Mouse (Mus musculus) hindbrain, postnatal 0 days (tissue): Measurements from ENCODE around the gene Rasa3. TPM values are rescaled to one million over a fixed set of nuclear protein-coding genes. Genes with fewer than 3 reads are reported as not detected.

Experiments
- ATAC-seq: fragments of 200-750 bp; cut with Nextera tagmentation; 2 replicates; pipeline ENCODE4 v1.8.0; 2017; ENCODE audit warnings: mild to moderate bottlenecking, moderate TSS enrichment, moderate library complexity
- DNase-seq: peaks from one replicate; pipeline ENCODE4 v3.0.0-alpha.2; 2015; ENCODE audit warnings: low spot score
- H3K27ac ChIP-seq: fragments of 300-500 bp; sonication (generic); 2 replicates; pipeline ENCODE4 v1.5.1; 2014; ENCODE audit warnings: mild to moderate bottlenecking
- H3K27me3 ChIP-seq: fragments of 300-500 bp; sonication (generic); 2 replicates; pipeline ENCODE4 v1.6.1; 2014; ENCODE audit warnings: low read length, mixed read lengths; ENCODE audit not compliant: insufficient read depth
- H3K36me3 ChIP-seq: fragments of 300-500 bp; sonication (generic); 2 replicates; pipeline ENCODE4 v1.6.1; 2014; ENCODE audit warnings: low read length, mixed read lengths; ENCODE audit not compliant: insufficient read depth
- H3K4me1 ChIP-seq: fragments of 300-500 bp; sonication (generic); 2 replicates; pipeline ENCODE4 v1.6.1; 2014; ENCODE audit warnings: antibody characterized with exemption, low read length, mixed read lengths; ENCODE audit not compliant: insufficient read depth
- H3K4me2 ChIP-seq: fragments of 300-500 bp; sonication (generic); 2 replicates; pipeline ENCODE4 v1.6.1; 2014; ENCODE audit warnings: low read depth, mild to moderate bottlenecking, low read length, moderate library complexity, mixed read lengths
- H3K4me3 ChIP-seq: fragments of 300-500 bp; sonication (generic); 2 replicates; pipeline ENCODE4 v1.5.1; 2014; ENCODE audit warnings: low read length
- H3K9ac ChIP-seq: fragments of 300-500 bp; sonication (generic); replicated peaks from 2 replicates; pipeline ENCODE4 v1.6.1; 2014; ENCODE audit warnings: mild to moderate bottlenecking, low read length, moderate library complexity, mixed read lengths
- H3K9me3 ChIP-seq: fragments of 300-500 bp; sonication (generic); 2 replicates; pipeline ENCODE4 v1.6.1; 2016; ENCODE audit warnings: low read length, mixed read lengths
- CTCF ChIP-seq: IDR thresholded peaks from 2 replicates; pipeline ENCODE4 v1.5.1; 2016; ENCODE audit warnings: antibody characterized with exemption, control low read depth, low read depth
- WGBS: fragments of 180-500 bp; shearing (Covaris S2); extraction: QIAGEN DNeasy Blood & Tissue Kit; methylation state at CpG from one replicate; pipeline ENCODE4 v1.1.7; 2014; 5-methylcytosine and 5-hydroxymethylcytosine counted together
- polyA plus RNA-seq: library from polyadenylated mRNA; unstranded; fragments of >200 nt; fragmentation: Nextera tagmentation; extraction: Ambion mirVana; gene quantifications from 2 replicates; pipeline ENCODE4 v1.2.1, GENCODE M21; 2015
- total RNA-seq: library from RNA; depleted of rRNA; stranded (reverse); fragments of >200 nt; gene quantifications from 2 replicates; pipeline ENCODE4 v1.2.3, GENCODE M21; 2014

Rasa3 gene
- total and polyA plus RNA-seq, 2 experiments from 2014 or later = 29.4 to 85.2 TPM

- H3K9me3 ChIP-seq = no peaks in the 10 kb centered on the region
- no peak for TF ChIP-seq CTCF
- DNase-seq (no peak), ATAC-seq (no peak)
- H3K9ac ChIP-seq = no peak overlapping the region
- no peak overlapping the region for H3K4me2 ChIP-seq
- H3K4me3 ChIP-seq = no peak overlapping the region
- 74% methylated on average over 5 of the region's 5 CpGs for WGBS
- H3K4me1 ChIP-seq = peaks cover 30% of the 10 kb centered on the region
- H3K27me3 ChIP-seq = no peaks in the 10 kb centered on the region
- peaks cover 4% of the 10 kb centered on the region; the same call in 1 of the 2 replicates for H3K36me3 ChIP-seq
- peak overlapping the region; percentile 89 for H3K27ac ChIP-seq
These were observed 52.0 kb downstream of the Rasa3 start for GRCm38 (mm10) chr8:13625281-13625970.

- no peak for TF ChIP-seq CTCF
- DNase-seq (peak; percentile 60), ATAC-seq (no peak)
- Histone ChIP-seq H3K36me3 (peaks cover 4% of the 10 kb centered on the region; the same call in 1 of the 2 replicates), H3K4me1 (peaks cover 30% of the 10 kb centered on the region), H3K27me3 (no peaks in the 10 kb centered on the region), H3K4me2 (no peak overlapping the region), H3K9ac (no peak overlapping the region), H3K27ac (peak overlapping the region; percentile 89), H3K4me3 (no peak overlapping the region), H3K9me3 (no peaks in the 10 kb centered on the region)
- WGBS = 24% methylated on average over 11 of the region's 11 CpGs
These were observed 52.5 kb downstream of the Rasa3 start for GRCm38 (mm10) chr8:13624863-13625262.

- Histone ChIP-seq H3K27ac (peak overlapping the region; percentile 89), H3K4me2 (no peak overlapping the region), H3K27me3 (no peaks in the 10 kb centered on the region), H3K9me3 (no peaks in the 10 kb centered on the region), H3K9ac (no peak overlapping the region; the same call in 1 of the 2 replicates), H3K4me3 (no peak overlapping the region), H3K4me1 (peaks cover 30% of the 10 kb centered on the region), H3K36me3 (peaks cover 4% of the 10 kb centered on the region; the same call in 1 of the 2 replicates)
- no peak for TF ChIP-seq CTCF
- ATAC-seq = peak; percentile 66
- peak; percentile 28 for DNase-seq
- WGBS = 21% methylated on average over 10 of the region's 10 CpGs
These were observed 53.4 kb downstream of the Rasa3 start for GRCm38 (mm10) chr8:13623911-13624421.

DNA sequence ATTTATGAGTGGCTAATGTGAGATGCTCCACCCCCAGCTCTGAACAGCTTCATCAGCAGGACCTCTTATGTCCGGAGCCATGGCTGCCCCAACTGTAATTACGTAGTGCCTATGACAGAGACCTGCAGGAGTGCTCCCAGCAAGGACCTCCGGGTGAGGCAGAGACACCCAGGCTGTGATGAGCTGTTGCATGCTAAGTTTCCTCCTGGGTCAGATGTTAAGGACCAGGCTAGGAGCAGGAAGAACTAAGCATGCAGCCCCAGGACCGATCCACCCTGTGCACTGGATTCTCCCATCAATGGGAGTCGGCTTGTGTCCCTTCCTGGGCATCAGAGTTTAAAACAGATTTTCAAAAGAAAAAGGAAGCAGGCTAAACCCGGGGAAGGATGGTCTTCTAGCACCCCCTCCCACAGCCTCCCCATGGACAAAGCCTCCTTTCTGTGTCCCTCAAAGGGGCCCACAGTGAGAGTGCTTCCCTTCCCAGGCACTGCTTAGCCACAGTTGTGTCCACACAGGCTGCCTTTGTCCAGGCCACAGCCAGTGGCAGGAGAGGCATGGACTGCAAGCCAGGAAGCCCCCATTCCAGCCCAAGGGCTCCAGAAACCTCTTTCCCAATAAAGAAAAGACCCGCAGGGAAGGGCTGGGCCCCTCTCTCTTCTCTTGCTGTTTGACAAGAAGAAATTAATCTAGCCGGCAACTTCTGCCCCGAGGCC lies 54.2 kb downstream of the Rasa3 start:
- peaks cover 30% of the 10 kb centered on the region for H3K4me1 ChIP-seq
- TF ChIP-seq CTCF = no peak
- peak overlapping the region; percentile 89 for H3K27ac ChIP-seq
- no peaks in the 10 kb centered on the region for H3K9me3 ChIP-seq
- H3K27me3 ChIP-seq = no peaks in the 10 kb centered on the region
- 20% methylated on average over 9 of the region's 9 CpGs for WGBS
- H3K4me3 ChIP-seq = no peak overlapping the region
- H3K4me2 ChIP-seq = no peak overlapping the region
- no peak overlapping the region for H3K9ac ChIP-seq
- ATAC-seq (peak; percentile 93), DNase-seq (peak; percentile 79)
- peaks cover 4% of the 10 kb centered on the region; the same call in 1 of the 2 replicates for H3K36me3 ChIP-seq

- ATAC-seq (no peak), DNase-seq (no peak)
- Histone ChIP-seq H3K27ac (no peak overlapping the region), H3K4me3 (no peak overlapping the region), H3K4me2 (no peak overlapping the region), H3K36me3 (no peaks in the 10 kb centered on the region), H3K9ac (no peak overlapping the region), H3K4me1 (peaks cover 26% of the 10 kb centered on the region), H3K9me3 (no peaks in the 10 kb centered on the region), H3K27me3 (no peaks in the 10 kb centered on the region)
- no peak for TF ChIP-seq CTCF
- WGBS = 90% methylated on average over 9 of the region's 9 CpGs
These were observed 57.0 kb downstream of the Rasa3 start for GRCm38 (mm10) chr8:13620226-13620920.

GRCm38 (mm10) chr8:13616831-13617505 lies 60.4 kb downstream of the Rasa3 start:
- Histone ChIP-seq H3K4me1 (peaks cover 7% of the 10 kb centered on the region; the same call in 1 of the 2 replicates), H3K4me2 (no peak overlapping the region), H3K9ac (no peak overlapping the region), H3K27me3 (no peaks in the 10 kb centered on the region), H3K36me3 (peaks cover 21% of the 10 kb centered on the region; the same call in 1 of the 2 replicates), H3K4me3 (no peak overlapping the region), H3K9me3 (no peaks in the 10 kb centered on the region), H3K27ac (no peak overlapping the region)
- TF ChIP-seq CTCF = no peak
- no peak for DNase-seq
- ATAC-seq = no peak
- WGBS = 89% methylated on average over 17 of the region's 17 CpGs
